Mouse (Mus musculus): ENCODE data around the gene Thg1l. TPM values are rescaled to one million over a fixed set of nuclear protein-coding genes. Genes with fewer than 3 reads are reported as not detected.

Gene Thg1l
- polyA plus RNA-seq, 1 experiment from 2014 or later: 16.4 TPM

GRCm38 (mm10) chr11:45947491-45947890 lies 7.8 kb downstream of the Thg1l start:
- no peak overlapping the region for H3K27ac ChIP-seq
- WGBS: 88% methylated on average over 2 of the region's 2 CpGs
- H3K36me3 ChIP-seq: peaks cover 46% of the 10 kb centered on the region
- no peak overlapping the region for H3K4me3 ChIP-seq (replicated peaks)
- H3K9ac ChIP-seq: no peak overlapping the region
- H3K9me3 ChIP-seq (replicated peaks): no peaks in the 10 kb centered on the region
- no peak overlapping the region for H3K4me2 ChIP-seq
- no peaks in the 10 kb centered on the region for H3K27me3 ChIP-seq
- ATAC-seq (replicated peaks; ENCODE audit: low FRiP score): no peak
- H3K4me1 ChIP-seq: peaks cover 12% of the 10 kb centered on the region

DNA sequence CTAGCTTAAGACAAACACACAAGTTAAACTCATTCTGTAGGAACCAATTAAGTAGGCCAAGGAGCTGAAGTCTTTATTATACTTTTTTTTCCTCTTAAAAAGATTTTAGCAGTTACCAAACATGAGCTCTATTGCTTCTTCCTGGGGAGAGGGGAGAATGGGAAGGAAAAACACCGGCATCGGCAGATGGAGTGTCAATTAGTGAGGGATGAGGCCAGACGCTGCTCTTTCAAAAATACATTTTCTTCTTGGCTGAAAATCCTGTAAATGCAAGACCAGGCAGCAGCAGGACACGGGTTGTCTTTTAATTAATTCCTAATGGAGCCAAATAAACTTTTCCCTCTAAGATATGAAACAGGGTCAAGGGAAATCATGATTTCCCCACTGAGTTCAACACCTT lies 8.5 kb downstream of the Thg1l start:
- H3K4me1 ChIP-seq: peaks cover 12% of the 10 kb centered on the region

GRCm38 (mm10) chr11:45944643-45945156 lies 10.6 kb downstream of the Thg1l start, which contains the start of gene Lsm11:
TSS of gene Lsm11 (minus strand) at chr11:45944935.
- peak; percentile 92 for ATAC-seq (replicated peaks; ENCODE audit: low FRiP score)
- Histone ChIP-seq H3K4me3 (replicated peaks) (peak within 1 kb of the TSS; percentile 90), H3K4me1 (peaks cover 12% of the 10 kb centered on the region), H3K4me2 (peak within 1 kb of the TSS; percentile 95), H3K36me3 (peaks cover 19% of the 10 kb centered on the region), H3K27ac (peak within 1 kb of the TSS; percentile 68), H3K9ac (peak within 1 kb of the TSS; percentile 85), H3K9me3 (replicated peaks) (no peaks in the 10 kb centered on the region), H3K27me3 (no peaks in the 10 kb centered on the region)
- under 1% methylated on average over 55 of the region's 55 CpGs for WGBS

More for the DNA sequence above, 8.5 kb downstream of the Thg1l start:
- H3K4me2 ChIP-seq: no peak overlapping the region
- no peak overlapping the region for H3K4me3 ChIP-seq (replicated peaks)
- peaks cover 39% of the 10 kb centered on the region for H3K36me3 ChIP-seq
- WGBS: 85% methylated on average over 4 of the region's 4 CpGs
- H3K27me3 ChIP-seq: no peaks in the 10 kb centered on the region
- ATAC-seq (replicated peaks; ENCODE audit: low FRiP score): no peak
- no peak overlapping the region for H3K27ac ChIP-seq
- H3K9me3 ChIP-seq (replicated peaks): no peaks in the 10 kb centered on the region
- no peak overlapping the region for H3K9ac ChIP-seq

- Histone ChIP-seq H3K9ac (peak overlapping the region; percentile 85), H3K9me3 (replicated peaks) (no peaks in the 10 kb centered on the region), H3K36me3 (peaks cover 18% of the 10 kb centered on the region), H3K4me2 (peak overlapping the region; percentile 95), H3K4me3 (replicated peaks) (peak overlapping the region; percentile 90), H3K4me1 (peaks cover 12% of the 10 kb centered on the region), H3K27me3 (no peaks in the 10 kb centered on the region), H3K27ac (peak overlapping the region; percentile 68)
- peak; percentile 68 for ATAC-seq (replicated peaks; ENCODE audit: low FRiP score)
- under 1% methylated on average over 49 of the region's 49 CpGs for WGBS
These were observed 11.2 kb downstream of the Thg1l start for GRCm38 (mm10) chr11:45943891-45944642.

DNA sequence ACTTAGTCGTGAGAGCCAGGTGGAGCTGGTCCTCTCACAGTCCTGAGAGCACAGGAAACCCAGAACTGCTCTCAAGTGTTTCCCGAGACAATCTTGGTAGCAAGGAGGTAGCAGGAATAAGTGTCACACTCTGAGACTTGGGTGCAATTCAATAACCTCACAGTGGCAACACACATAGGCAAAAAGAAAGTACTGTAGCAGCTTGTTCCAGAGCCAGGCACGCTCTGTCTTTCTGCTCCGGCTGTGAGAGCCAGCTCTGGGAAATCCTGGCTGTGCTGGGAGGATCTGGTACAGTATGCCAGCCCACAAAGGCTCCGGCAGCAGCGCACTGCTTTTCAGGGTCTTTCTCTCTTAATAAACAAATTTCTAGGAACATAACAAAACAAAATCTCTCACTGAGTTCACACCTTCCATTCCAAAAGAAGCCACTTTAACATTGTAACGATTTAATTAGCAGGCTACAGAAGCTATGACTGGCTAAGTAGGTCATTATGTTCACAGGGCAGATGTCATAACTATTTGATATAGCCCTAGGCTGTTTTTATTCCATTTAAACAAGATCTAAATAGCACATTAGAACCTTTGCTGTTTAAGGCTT lies 12.1 kb downstream of the Thg1l start:
- Histone ChIP-seq H3K9me3 (replicated peaks) (no peaks in the 10 kb centered on the region), H3K27me3 (no peaks in the 10 kb centered on the region), H3K27ac (no peak overlapping the region), H3K4me3 (replicated peaks) (peak overlapping the region; percentile 90), H3K4me2 (peak overlapping the region; percentile 95), H3K9ac (peak overlapping the region; percentile 85; the same call in 1 of the 2 replicates), H3K36me3 (peaks cover 15% of the 10 kb centered on the region), H3K4me1 (peaks cover 12% of the 10 kb centered on the region)
- 65% methylated on average over 7 of the region's 7 CpGs for WGBS
- no peak for ATAC-seq (replicated peaks; ENCODE audit: low FRiP score)

DNA sequence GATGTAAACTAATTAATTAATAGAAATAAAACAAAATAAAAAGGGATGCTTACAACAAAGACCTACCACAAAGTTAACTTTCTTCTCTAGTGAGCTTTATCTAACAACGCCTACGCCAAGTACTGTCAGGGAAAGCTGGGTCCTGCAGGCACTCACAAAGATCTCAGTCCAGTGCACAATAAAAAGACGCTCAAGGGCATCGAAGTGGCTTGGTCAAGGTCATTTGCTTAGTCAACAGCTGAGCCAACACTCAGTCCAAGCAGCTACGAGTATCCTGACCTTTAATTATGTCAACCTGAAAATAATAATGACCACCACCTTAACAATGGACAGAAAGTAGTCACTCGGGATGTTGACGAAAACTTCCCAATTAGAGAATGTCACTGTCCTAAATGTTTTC lies 13.0 kb downstream of the Thg1l start:
- Histone ChIP-seq H3K4me2 (no peak overlapping the region), H3K4me1 (peaks cover 12% of the 10 kb centered on the region), H3K27ac (no peak overlapping the region), H3K9me3 (replicated peaks) (no peaks in the 10 kb centered on the region), H3K27me3 (no peaks in the 10 kb centered on the region), H3K36me3 (peaks cover 15% of the 10 kb centered on the region), H3K9ac (no peak overlapping the region), H3K4me3 (replicated peaks) (no peak overlapping the region)
- no peak for ATAC-seq (replicated peaks; ENCODE audit: low FRiP score)
- WGBS: 89% methylated on average over 7 of the region's 7 CpGs

GRCm38 (mm10) chr11:45938917-45939316 lies 16.4 kb downstream of the Thg1l start:
- Histone ChIP-seq H3K36me3 (peaks cover 48% of the 10 kb centered on the region), H3K27ac (no peak overlapping the region), H3K4me3 (replicated peaks) (no peak overlapping the region), H3K9me3 (replicated peaks) (no peaks in the 10 kb centered on the region), H3K4me2 (no peak overlapping the region), H3K4me1 (peaks cover 12% of the 10 kb centered on the region), H3K27me3 (no peaks in the 10 kb centered on the region), H3K9ac (no peak overlapping the region)
- no peak for ATAC-seq (replicated peaks; ENCODE audit: low FRiP score)
- 88% methylated on average over 8 of the region's 8 CpGs for WGBS

DNA sequence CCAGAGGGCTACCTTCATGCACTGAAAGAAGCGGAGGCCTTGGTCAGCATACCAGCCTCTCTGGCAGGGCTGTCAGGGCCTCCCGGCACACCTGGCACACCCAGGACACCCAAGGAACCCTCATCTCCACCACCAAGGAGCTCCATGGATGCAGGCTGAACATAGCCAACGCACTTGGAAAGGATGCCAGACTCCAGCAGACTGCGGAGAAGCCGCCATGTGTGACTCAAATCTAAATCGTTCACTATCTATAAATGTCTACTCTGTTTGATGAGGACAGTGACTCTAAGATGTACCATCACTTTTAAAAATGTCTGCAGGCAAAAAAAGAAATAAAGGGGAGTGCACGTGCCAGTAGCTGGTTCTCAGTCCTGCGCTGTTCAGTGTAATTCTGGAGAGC lies 17.8 kb downstream of the Thg1l start:
- WGBS: 93% methylated on average over 8 of the region's 8 CpGs
- H3K4me3 ChIP-seq (replicated peaks): no peak overlapping the region
- H3K27me3 ChIP-seq: no peaks in the 10 kb centered on the region
- H3K27ac ChIP-seq: no peak overlapping the region
- H3K9ac ChIP-seq: no peak overlapping the region
- no peaks in the 10 kb centered on the region for H3K4me1 ChIP-seq
- no peak overlapping the region for H3K4me2 ChIP-seq
- H3K36me3 ChIP-seq: peaks cover 61% of the 10 kb centered on the region
- no peaks in the 10 kb centered on the region for H3K9me3 ChIP-seq (replicated peaks)
- ATAC-seq (replicated peaks; ENCODE audit: low FRiP score): no peak

DNA sequence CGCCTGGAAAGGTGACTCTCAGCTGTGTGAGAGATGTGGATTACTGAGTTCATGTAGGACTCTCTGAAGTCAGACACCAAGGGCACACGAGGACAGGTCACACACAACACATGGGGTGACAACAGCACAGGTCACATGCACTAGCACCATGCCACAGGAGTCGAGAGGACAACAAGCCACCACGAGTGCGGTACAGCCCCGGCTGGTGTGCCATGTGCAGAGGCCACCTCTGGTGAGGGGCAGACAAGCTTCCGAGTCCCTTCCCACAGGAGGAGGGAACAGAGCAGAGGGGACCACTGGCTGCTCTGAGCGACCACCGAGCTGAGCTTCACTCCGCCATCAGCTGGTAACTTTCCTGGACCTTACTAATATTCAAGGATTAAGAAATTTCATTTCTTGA lies 22.5 kb downstream of the Thg1l start:
- Histone ChIP-seq H3K27ac (no peak overlapping the region), H3K27me3 (no peaks in the 10 kb centered on the region), H3K36me3 (peaks cover 81% of the 10 kb centered on the region), H3K4me1 (no peaks in the 10 kb centered on the region), H3K9ac (no peak overlapping the region), H3K4me2 (no peak overlapping the region), H3K4me3 (replicated peaks) (no peak overlapping the region), H3K9me3 (replicated peaks) (no peaks in the 10 kb centered on the region)
- 92% methylated on average over 10 of the region's 10 CpGs for WGBS
- no peak for ATAC-seq (replicated peaks; ENCODE audit: low FRiP score)

DNA sequence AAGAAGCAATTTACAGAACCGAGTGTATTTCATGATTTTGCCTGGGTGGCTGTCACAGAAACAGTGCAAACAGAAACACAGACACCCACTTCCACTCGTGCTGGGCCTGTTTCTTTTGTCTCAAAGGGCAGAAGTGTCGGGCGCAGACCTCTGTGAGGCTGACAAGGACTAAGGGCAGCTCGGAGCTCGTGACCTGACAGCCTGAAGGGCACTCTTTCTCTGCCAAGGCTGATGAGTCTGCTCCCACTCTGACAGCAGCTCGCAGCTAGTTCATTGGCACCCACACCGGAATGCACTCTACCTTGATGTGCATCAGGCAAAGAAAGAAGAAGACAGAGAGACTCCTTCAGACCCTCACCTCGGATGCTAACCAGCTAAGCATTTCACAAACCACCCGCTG lies 25.8 kb downstream of the Thg1l start:
- Histone ChIP-seq H3K27ac (no peak overlapping the region), H3K9me3 (replicated peaks) (no peaks in the 10 kb centered on the region), H3K36me3 (peaks cover 49% of the 10 kb centered on the region), H3K4me3 (replicated peaks) (no peak overlapping the region), H3K27me3 (no peaks in the 10 kb centered on the region), H3K4me1 (no peaks in the 10 kb centered on the region), H3K4me2 (no peak overlapping the region), H3K9ac (no peak overlapping the region)
- ATAC-seq (replicated peaks; ENCODE audit: low FRiP score): no peak
- 85% methylated on average over 10 of the region's 10 CpGs for WGBS

DNA sequence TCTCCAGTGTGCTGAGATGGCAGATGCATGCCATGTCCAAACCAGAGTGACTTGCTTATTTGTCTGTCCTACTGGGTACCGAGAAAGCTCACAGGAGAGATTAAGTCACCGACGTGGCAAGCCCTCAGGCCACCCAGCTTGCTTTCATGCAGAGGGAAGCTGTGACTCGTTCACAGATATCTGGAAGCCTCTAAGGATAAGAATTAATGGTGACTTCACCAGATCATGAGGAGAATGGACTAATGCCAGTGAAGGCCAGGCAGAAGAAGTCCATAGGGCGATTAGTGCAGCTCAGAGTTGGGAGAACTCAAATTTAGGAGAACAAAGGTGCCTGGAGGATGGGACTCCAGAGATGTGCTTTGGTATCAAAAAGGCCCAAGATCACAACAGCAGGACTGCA lies 27.8 kb downstream of the Thg1l start:
- Histone ChIP-seq H3K27ac (no peak overlapping the region), H3K4me3 (replicated peaks) (no peak overlapping the region)
- 66% methylated on average over 5 of the region's 5 CpGs for WGBS

GRCm38 (mm10) chr11:45926640-45927082 lies 28.6 kb downstream of the Thg1l start:
- peaks cover 23% of the 10 kb centered on the region; the same call in 1 of the 2 replicates for H3K36me3 ChIP-seq
- H3K9me3 ChIP-seq (replicated peaks): no peaks in the 10 kb centered on the region
- H3K9ac ChIP-seq: no peak overlapping the region
- ATAC-seq (replicated peaks; ENCODE audit: low FRiP score): peak; percentile 89
- H3K4me1 ChIP-seq: peaks cover under 1% of the 10 kb centered on the region; the same call in 1 of the 2 replicates
- H3K27ac ChIP-seq: no peak overlapping the region
- WGBS: under 1% methylated on average over 9 of the region's 9 CpGs
- H3K27me3 ChIP-seq: no peaks in the 10 kb centered on the region
- peak overlapping the region; percentile 45 for H3K4me3 ChIP-seq (replicated peaks)
- peak overlapping the region; percentile 60 for H3K4me2 ChIP-seq

More for the DNA sequence above, 27.8 kb downstream of the Thg1l start:
- ATAC-seq (replicated peaks; ENCODE audit: low FRiP score): no peak
- Histone ChIP-seq H3K9me3 (replicated peaks) (no peaks in the 10 kb centered on the region), H3K9ac (no peak overlapping the region), H3K4me2 (no peak overlapping the region), H3K4me1 (no peaks in the 10 kb centered on the region), H3K27me3 (no peaks in the 10 kb centered on the region), H3K36me3 (peaks cover 30% of the 10 kb centered on the region)

Data from kidney, embryonic 15.5 days (tissue).